Mouse (Mus musculus) spleen, adult 2 months (tissue): Measurements from ENCODE around the gene Crym. TPM values are rescaled to one million over a fixed set of nuclear protein-coding genes. Genes with fewer than 3 reads are reported as not detected.

ENCODE experiments used
- DNase-seq, 2 experiments: peaks; one replicate each; pipeline versions ENCODE4 v3.0.0 to v3.0.0-alpha.2; 2012 to 2021; ENCODE audit warnings: low spot score in 2 of 2, low read depth in 1 of 2
- H3K27ac ChIP-seq: fragments of 200-500 bp; 2 replicates; pipeline ENCODE4 v1.5.1; 2012; ENCODE audit warnings: low read length, inconsistent platforms; ENCODE audit not compliant: insufficient read depth
- H3K27me3 ChIP-seq: fragments of 200-500 bp; 2 replicates; pipeline ENCODE4 v1.6.1; 2012; ENCODE audit warnings: mild to moderate bottlenecking, moderate library complexity, low read length, inconsistent platforms; ENCODE audit not compliant: control insufficient read depth, insufficient read depth
- H3K36me3 ChIP-seq: fragments of 200-500 bp; 2 replicates; pipeline ENCODE4 v1.6.1; 2012; ENCODE audit warnings: mild to moderate bottlenecking, low read length, inconsistent platforms; ENCODE audit not compliant: control insufficient read depth, insufficient read depth
- H3K4me1 ChIP-seq: fragments of 200-500 bp; 2 replicates; pipeline ENCODE4 v1.6.1; 2011; ENCODE audit warnings: inconsistent platforms; ENCODE audit not compliant: control insufficient read depth, insufficient read depth, insufficient read length
- H3K4me3 ChIP-seq: fragments of 200-500 bp; 2 replicates; pipeline ENCODE4 v1.5.1; 2011; ENCODE audit warnings: mild to moderate bottlenecking, inconsistent platforms; ENCODE audit not compliant: insufficient read depth, insufficient read length; ENCODE audit errors: extremely low read depth
- CTCF ChIP-seq: fragments of 200-500 bp; IDR thresholded peaks from 2 replicates; pipeline ENCODE4 v1.5.1; 2011; ENCODE audit warnings: mild to moderate bottlenecking, inconsistent platforms; ENCODE audit not compliant: insufficient read depth, insufficient read length, insufficient replicate concordance; ENCODE audit errors: extremely low read depth
- POLR2A ChIP-seq: fragments of 200-500 bp; IDR thresholded peaks from 2 replicates; pipeline ENCODE4 v1.6.1; 2011; ENCODE audit warnings: low read depth, low read length, inconsistent platforms
- WGBS: fragments of 180-500 bp; shearing (Covaris S2); methylation state at CpG from one replicate; pipeline ENCODE4 v1.1.7; 2018; 5-methylcytosine and 5-hydroxymethylcytosine counted together
- polyA plus RNA-seq: library from polyadenylated mRNA; depleted of rRNA; stranded (reverse); fragments of >200 nt; gene quantifications from 2 replicates; pipeline ENCODE4 v1.2.3, GENCODE M21; 2012

The Crym gene
- polyA plus RNA-seq, 1 experiment, result 1.6 TPM

GRCm38 (mm10) chr7:120178935-120179334 lies 23.0 kb downstream of the Crym start:
- DNase-seq, result no peak
- Histone ChIP-seq H3K4me3 (no peak overlapping the region), H3K27me3 (no peaks in the 10 kb centered on the region), H3K27ac (no peak overlapping the region), H3K4me1 (no peaks in the 10 kb centered on the region), H3K36me3 (no peaks in the 10 kb centered on the region)
- TF ChIP-seq POLR2A (no peak), CTCF (no peak)
- WGBS, result 24% methylated on average over 2 of the region's 2 CpGs

GRCm38 (mm10) chr7:120177611-120178010 lies 24.3 kb downstream of the Crym start:
- TF ChIP-seq CTCF (no peak), POLR2A (no peak)
- no peaks in the 10 kb centered on the region for H3K36me3 ChIP-seq
- H3K27ac ChIP-seq, result no peak overlapping the region
- no peak for DNase-seq
- H3K4me1 ChIP-seq, result no peaks in the 10 kb centered on the region
- 82% methylated on average over 3 of the region's 3 CpGs for WGBS
- H3K27me3 ChIP-seq, result no peaks in the 10 kb centered on the region
- H3K4me3 ChIP-seq, result no peak overlapping the region

- H3K27ac ChIP-seq, result no peak overlapping the region
- no peaks in the 10 kb centered on the region for H3K4me1 ChIP-seq
- TF ChIP-seq POLR2A (no peak), CTCF (no peak)
- DNase-seq, result no peak
- H3K36me3 ChIP-seq, result no peaks in the 10 kb centered on the region
- H3K27me3 ChIP-seq, result no peaks in the 10 kb centered on the region
- 75% methylated on average over 11 of the region's 11 CpGs for WGBS
- H3K4me3 ChIP-seq, result no peak overlapping the region
These were observed 27.0 kb downstream of the Crym start for GRCm38 (mm10) chr7:120174723-120175504.

- WGBS, result 86% methylated on average over 10 of the region's 10 CpGs
- no peak for TF ChIP-seq CTCF
- DNase-seq, result no peak
- no peak within 1 kb of the TSS for H3K27ac ChIP-seq
- H3K27me3 ChIP-seq, result no peaks in the 10 kb centered on the region
- no peaks in the 10 kb centered on the region for H3K36me3 ChIP-seq
- no peak within 1 kb of the TSS for H3K4me3 ChIP-seq
- no peaks in the 10 kb centered on the region for H3K4me1 ChIP-seq
These were observed 28.2 kb downstream of the Crym start, which contains the start of gene Anks4b for GRCm38 (mm10) chr7:120173603-120174244. Gene Anks4b (plus strand): TSS chr7:120173858.

GRCm38 (mm10) chr7:120172188-120172700 lies 29.7 kb downstream of the Crym start:
- Histone ChIP-seq H3K4me1 (no peaks in the 10 kb centered on the region), H3K4me3 (no peak overlapping the region), H3K27me3 (no peaks in the 10 kb centered on the region), H3K36me3 (no peaks in the 10 kb centered on the region), H3K27ac (no peak overlapping the region)
- no peak for DNase-seq
- WGBS, result 84% methylated on average over 1 of the region's 1 CpGs
- TF ChIP-seq POLR2A (no peak), CTCF (no peak)

GRCm38 (mm10) chr7:120163581-120164251 lies 38.2 kb downstream of the Crym start:
- 91% methylated on average over 11 of the region's 11 CpGs for WGBS
- H3K36me3 ChIP-seq, result no peaks in the 10 kb centered on the region
- H3K27ac ChIP-seq, result no peak overlapping the region
- H3K4me3 ChIP-seq, result no peak overlapping the region
- no peak for TF ChIP-seq CTCF
- no peak for TF ChIP-seq POLR2A
- H3K27me3 ChIP-seq, result no peaks in the 10 kb centered on the region
- no peak for DNase-seq
- H3K4me1 ChIP-seq, result no peaks in the 10 kb centered on the region

- no peaks in the 10 kb centered on the region for H3K36me3 ChIP-seq
- H3K27ac ChIP-seq, result no peak overlapping the region
- H3K4me3 ChIP-seq, result no peak overlapping the region
- WGBS, result 62% methylated on average over 4 of the region's 4 CpGs
- no peaks in the 10 kb centered on the region for H3K27me3 ChIP-seq
- DNase-seq, result no peak
- TF ChIP-seq POLR2A (no peak), CTCF (no peak)
- H3K4me1 ChIP-seq, result no peaks in the 10 kb centered on the region
These were observed 43.7 kb downstream of the Crym start for GRCm38 (mm10) chr7:120158121-120158613.
